12 mouse cellular contexts compared by ENCODE assay signal in genomic region chr3:142043463-142043862, GRCm38 (mm10).
A peak's percentile ranks its signal among the peaks of the same experiment; 100 is the strongest.
DNase-seq lines count a peak whose midpoint lies in the region; ATAC-seq and TF ChIP-seq lines count a peak whose summit lies in the region.
"Had no signal": no experiment of that assay in that cellular context is flagged by ENCODE, and none has a peak within 500 bp of the region (broad histone marks: within the 10 kb centered on the region; RNA-seq: fewer than 3 reads in every experiment).

No protein-coding gene starts in this region.

- TF ChIP-seq RAD21 in MEL (IDR thresholded peaks at IDR 0.05; ENCODE audit: low read depth, low read length) = peak; percentile 28

- H3K4me2 ChIP-seq in liver, postnatal 0 days (ENCODE audit: low read depth, low read length) = no peak overlapping the region
- H3K4me2 ChIP-seq in liver, embryonic 11.5 days = no peak overlapping the region
- H3K4me2 ChIP-seq: hindbrain, embryonic 15.5 days; lung, embryonic 15.5 days had no signal

- no peaks in the 10 kb centered on the region for H3K79me2 ChIP-seq in MEL (ENCODE audit: control insufficient read depth, insufficient read depth, low read length, poor library complexity)

- no peaks in the 10 kb centered on the region for H3K4me1 ChIP-seq in liver, postnatal 0 days (ENCODE audit: insufficient read depth)
- H3K4me1 ChIP-seq in liver, embryonic 11.5 days (replicated peaks; ENCODE audit: control insufficient read depth, insufficient read depth, low read length) = no peaks in the 10 kb centered on the region
- H3K4me1 ChIP-seq in MEL (ENCODE audit: control insufficient read depth in 1 of 2, insufficient read depth in 2 of 2, low read length in 2 of 2) = no peaks in the 10 kb centered on the region
- H3K4me1 ChIP-seq: hindbrain, embryonic 15.5 days; lung, embryonic 15.5 days had no signal

- no peak overlapping the region for H3K27ac ChIP-seq in liver, postnatal 0 days (ENCODE audit: low read depth)
- H3K27ac ChIP-seq in liver, embryonic 11.5 days (ENCODE audit: low read depth, low read length) = no peak overlapping the region
- H3K27ac ChIP-seq in MEL (ENCODE audit: control insufficient read depth, low read depth, low read length) = no peak overlapping the region
- H3K27ac ChIP-seq: hindbrain, embryonic 15.5 days; lung, embryonic 15.5 days had no signal

- peak; percentile 6 for DNase-seq in gastrocnemius, adult 18-20 months (ENCODE audit: low spot score)
- no peak for DNase-seq in gastrocnemius, adult 8-10 months (ENCODE audit: low spot score in 2 of 2)
- no peak for DNase-seq in liver, postnatal 0 days
- no peak for DNase-seq in liver, embryonic 11.5 days (ENCODE audit: low spot score)
- peak; percentile 34 for DNase-seq in MEL (ENCODE audit: low read depth, low spot score)
- peak; percentile 27 for DNase-seq in induced T-regulatory cell, adult 2 months (ENCODE audit: low read depth)
- no peak for DNase-seq in urinary bladder, postnatal 14 days (ENCODE audit: low spot score)
- DNase-seq: layer of hippocampus, adult 9-11 months; right cerebral cortex, postnatal 25 days had no signal

- H3K9me3 ChIP-seq in liver, postnatal 0 days (ENCODE audit: low read length) = no peaks in the 10 kb centered on the region
- no peaks in the 10 kb centered on the region for H3K9me3 ChIP-seq in liver, embryonic 11.5 days (ENCODE audit: control insufficient read depth, low read length)
- no peaks in the 10 kb centered on the region for H3K9me3 ChIP-seq in MEL (replicated peaks; ENCODE audit: insufficient read depth, low read length)
- H3K9me3 ChIP-seq: hindbrain, embryonic 15.5 days; lung, embryonic 15.5 days had no signal

- no peak for TF ChIP-seq EP300 in liver, postnatal 0 days (IDR thresholded peaks at IDR 0.05; ENCODE audit: low read depth)
- TF ChIP-seq EP300 in MEL (IDR thresholded peaks at IDR 0.05; ENCODE audit: low read depth in 1 of 2, low read length in 2 of 2) = no peak

- TF ChIP-seq POLR2A in MEL (IDR thresholded peaks at IDR 0.05; ENCODE audit: control insufficient read depth in 1 of 2, insufficient read depth in 1 of 2, low read depth in 1 of 2, low read length in 2 of 2, poor library complexity in 1 of 2) = no peak

- no peak for ATAC-seq in liver, postnatal 0 days
- no peak for ATAC-seq in liver, embryonic 11.5 days (replicated peaks; ENCODE audit: low FRiP score)
- no peak; the same call in 1 of the 2 replicates for ATAC-seq in megakaryocyte-erythroid progenitor cell, adult 5-6 weeks (replicated peaks; ENCODE audit: low FRiP score, low TSS enrichment, poor library complexity, severe bottlenecking)

- no peaks in the 10 kb centered on the region for H3K36me3 ChIP-seq in liver, postnatal 0 days (replicated peaks; ENCODE audit: insufficient read depth, low read length)
- H3K36me3 ChIP-seq in liver, embryonic 11.5 days (ENCODE audit: control insufficient read depth, insufficient read depth, low read length) = no peaks in the 10 kb centered on the region
- H3K36me3 ChIP-seq in MEL (ENCODE audit: control insufficient read depth in 1 of 2, insufficient read depth in 2 of 2, low read length in 2 of 2) = no peaks in the 10 kb centered on the region
- H3K36me3 ChIP-seq: hindbrain, embryonic 15.5 days; lung, embryonic 15.5 days had no signal

- H3K9ac ChIP-seq in liver, postnatal 0 days (replicated peaks) = no peak overlapping the region
- H3K9ac ChIP-seq in liver, embryonic 11.5 days (ENCODE audit: low read depth, low read length) = no peak overlapping the region
- H3K9ac ChIP-seq in MEL (ENCODE audit: control insufficient read depth, low read depth, low read length, poor library complexity, severe bottlenecking) = no peak overlapping the region
- H3K9ac ChIP-seq: hindbrain, embryonic 15.5 days; lung, embryonic 15.5 days had no signal

- H3K4me3 ChIP-seq in liver, postnatal 0 days (ENCODE audit: low read depth, low read length) = no peak overlapping the region
- H3K4me3 ChIP-seq in liver, embryonic 11.5 days (ENCODE audit: low read depth, low read length) = no peak overlapping the region
- H3K4me3 ChIP-seq in MEL (ENCODE audit: control insufficient read depth in 1 of 2, insufficient read depth in 1 of 2, low read depth in 2 of 2, low read length in 2 of 2) = no peak overlapping the region
- H3K4me3 ChIP-seq: hindbrain, embryonic 15.5 days; lung, embryonic 15.5 days had no signal

- WGBS in liver, postnatal 0 days (ENCODE audit: insufficient replicate concordance) = 42% methylated on average over 2 of the region's 2 CpGs
- 38% methylated on average over 2 of the region's 2 CpGs for WGBS in liver, embryonic 11.5 days

- peak; percentile 65 for TF ChIP-seq CTCF in liver, postnatal 0 days (IDR thresholded peaks at IDR 0.05; ENCODE audit: low read depth)
- peak in 1 of 3 experiments; percentile 62; a peak in 4 of 6 replicates for TF ChIP-seq CTCF in MEL (IDR thresholded peaks at IDR 0.05 in 2 of 3, conservative IDR thresholded peaks at IDR 0.05 in 1 of 3; ENCODE audit: control insufficient read depth in 1 of 3, insufficient read depth in 1 of 3, low read depth in 2 of 3, low read length in 3 of 3, poor library complexity in 1 of 3, severe bottlenecking in 1 of 3)

- H3K27me3 ChIP-seq in liver, postnatal 0 days (ENCODE audit: insufficient read depth, low read length) = no peaks in the 10 kb centered on the region
- no peaks in the 10 kb centered on the region for H3K27me3 ChIP-seq in liver, embryonic 11.5 days (replicated peaks; ENCODE audit: control insufficient read depth, insufficient read depth, low read length)
- no peaks in the 10 kb centered on the region for H3K27me3 ChIP-seq in MEL (ENCODE audit: control insufficient read depth in 1 of 2, insufficient read depth in 2 of 2, low read length in 2 of 2)
- H3K27me3 ChIP-seq: hindbrain, embryonic 15.5 days; lung, embryonic 15.5 days had no signal

TF ChIP-seq in MEL, 35 proteins besides CTCF, POLR2A, EP300 and RAD21:
- TF ChIP-seq SMC3 (IDR thresholded peaks at IDR 0.05; ENCODE audit: low read depth, low read length) = 0 out of 2 replicates have a peak, but pooled peaks have one; percentile 14
- no peak for TF ChIP-seq TCF12 (IDR thresholded peaks at IDR 0.05; ENCODE audit: low read depth, low read length)

Comparison
In these comparisons a context has a peak if more than half of its experiments do, and no peak if none do; other contexts are left out.
1. DNase-seq: peak in gastrocnemius, adult 18-20 months (single experiment), MEL (single experiment) and induced T-regulatory cell, adult 2 months (single experiment); none in gastrocnemius, adult 8-10 months (0 of 2), liver, postnatal 0 days (single experiment), liver, embryonic 11.5 days (single experiment) and urinary bladder, postnatal 14 days (single experiment).